Mouse (Mus musculus) liver, embryonic 12.5 days (tissue): ENCODE measurements around the gene Acsbg1. TPM values are rescaled to one million over a fixed set of nuclear protein-coding genes. Genes with fewer than 3 reads are reported as not detected.

Experiments
- ATAC-seq: fragments of 200-750 bp; cut with Nextera tagmentation; 2 replicates; pipeline ENCODE4 v1.8.0; 2017; ENCODE audit warnings: moderate number of reproducible peaks, mild to moderate bottlenecking, moderate library complexity
- H3K27ac ChIP-seq: fragments of 300-500 bp; sonication (generic); 2 replicates; pipeline ENCODE4 v1.5.1; 2016; ENCODE audit warnings: mild to moderate bottlenecking
- H3K27me3 ChIP-seq: fragments of 300-500 bp; sonication (generic); replicated peaks from 2 replicates; pipeline ENCODE4 v1.6.1; 2016; ENCODE audit warnings: mild to moderate bottlenecking, moderate library complexity
- H3K36me3 ChIP-seq: fragments of 300-500 bp; sonication (generic); 2 replicates; pipeline ENCODE4 v1.6.1; 2016; ENCODE audit warnings: mild to moderate bottlenecking, moderate library complexity
- H3K4me1 ChIP-seq: fragments of 300-500 bp; sonication (generic); 2 replicates; pipeline ENCODE4 v1.6.1; 2016
- H3K4me2 ChIP-seq: fragments of 300-500 bp; sonication (generic); 2 replicates; pipeline ENCODE4 v1.6.1; 2016; ENCODE audit warnings: mild to moderate bottlenecking, moderate library complexity
- H3K4me3 ChIP-seq: fragments of 300-500 bp; sonication (generic); 2 replicates; pipeline ENCODE4 v1.5.1; 2016; ENCODE audit warnings: mild to moderate bottlenecking, moderate library complexity
- H3K9ac ChIP-seq: fragments of 300-500 bp; sonication (generic); 2 replicates; pipeline ENCODE4 v1.6.1; 2016; ENCODE audit warnings: mild to moderate bottlenecking, moderate library complexity
- H3K9me3 ChIP-seq: fragments of 300-500 bp; sonication (generic); replicated peaks from 2 replicates; pipeline ENCODE4 v1.6.1; 2016; ENCODE audit warnings: mild to moderate bottlenecking, moderate library complexity
- WGBS: fragments of 180-500 bp; shearing (Covaris S2); methylation state at CpG from one replicate; pipeline ENCODE4 v1.1.7; 2016; ENCODE audit not compliant: insufficient replicate concordance; 5-methylcytosine and 5-hydroxymethylcytosine counted together
- polyA plus RNA-seq: library from polyadenylated mRNA; unstranded; fragments of >200 nt; fragmentation: Nextera tagmentation; extraction: Ambion mirVana; gene quantifications from 2 replicates; pipeline ENCODE4 v1.2.1, GENCODE M21; 2016

The Acsbg1 gene
- 0.24 and 0.30 TPM in 2 replicates for polyA plus RNA-seq

- Histone ChIP-seq H3K4me1 (no peaks in the 10 kb centered on the region), H3K9ac (no peak within 1 kb of the TSS), H3K36me3 (no peaks in the 10 kb centered on the region), H3K9me3 (0 out of 2 replicates have a peak, but pooled peaks cover 3% of the 10 kb centered on the region), H3K4me3 (no peak within 1 kb of the TSS), H3K27ac (no peak within 1 kb of the TSS), H3K4me2 (no peak within 1 kb of the TSS), H3K27me3 (no peaks in the 10 kb centered on the region; the same call in 1 of the 2 replicates)
- 24% methylated on average over 10 of the region's 10 CpGs for WGBS
- ATAC-seq: no peak
These were observed at the start of gene Acsbg1 for GRCm38 (mm10) chr9:54661605-54662377. Gene Acsbg1, minus strand, starts transcription at chr9:54661870.

- Histone ChIP-seq H3K4me1 (peaks cover 61% of the 10 kb centered on the region), H3K36me3 (peaks cover 72% of the 10 kb centered on the region), H3K4me2 (no peak overlapping the region), H3K9ac (no peak overlapping the region), H3K9me3 (no peaks in the 10 kb centered on the region), H3K27me3 (no peaks in the 10 kb centered on the region), H3K27ac (no peak overlapping the region), H3K4me3 (no peak overlapping the region)
- 81% methylated on average over 5 of the region's 5 CpGs for WGBS
- no peak for ATAC-seq
These were observed 46.4 kb upstream of the Acsbg1 start for GRCm38 (mm10) chr9:54708085-54708484.

- Histone ChIP-seq H3K4me2 (no peak overlapping the region), H3K4me3 (no peak overlapping the region), H3K9ac (peak overlapping the region; percentile 10; the same call in 1 of the 2 replicates), H3K4me1 (peaks cover 67% of the 10 kb centered on the region), H3K36me3 (peaks cover 66% of the 10 kb centered on the region), H3K27ac (no peak overlapping the region), H3K9me3 (no peaks in the 10 kb centered on the region), H3K27me3 (no peaks in the 10 kb centered on the region)
- WGBS: 65% methylated on average over 8 of the region's 8 CpGs
- ATAC-seq: no peak
These were observed 45.8 kb upstream of the Acsbg1 start for GRCm38 (mm10) chr9:54707288-54707999.

DNA sequence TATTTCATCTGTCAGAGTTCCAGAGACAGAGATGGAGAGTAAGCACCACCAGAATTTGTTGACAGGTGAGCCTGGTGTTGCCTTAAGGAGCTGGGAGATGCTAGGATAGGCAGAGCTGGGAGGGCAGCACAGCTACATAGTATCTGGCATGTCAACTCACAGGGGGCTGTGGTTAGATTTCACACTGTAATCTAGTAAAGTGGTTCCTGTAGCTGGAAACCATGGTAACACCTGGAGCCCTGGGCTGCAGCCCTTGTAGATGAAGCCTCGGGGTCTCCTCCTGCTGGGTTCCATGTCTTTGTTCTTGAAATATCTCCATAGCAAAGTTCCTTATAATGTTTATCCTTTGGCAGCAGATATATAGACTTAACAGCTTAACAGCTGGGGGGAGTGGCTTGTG lies 43.9 kb upstream of the Acsbg1 start:
- Histone ChIP-seq H3K36me3 (peaks cover 47% of the 10 kb centered on the region), H3K9ac (no peak overlapping the region), H3K4me3 (no peak overlapping the region), H3K27me3 (peaks cover 7% of the 10 kb centered on the region), H3K9me3 (no peaks in the 10 kb centered on the region), H3K4me1 (peaks cover 86% of the 10 kb centered on the region), H3K4me2 (peak overlapping the region; percentile 92), H3K27ac (peak overlapping the region; percentile 97)
- 0 out of 2 replicates have a peak, but pooled peaks have one; percentile 8 for ATAC-seq
- 20% methylated on average over 1 of the region's 1 CpGs for WGBS

GRCm38 (mm10) chr9:54704361-54704760 lies 42.7 kb upstream of the Acsbg1 start:
- Histone ChIP-seq H3K4me1 (peaks cover 96% of the 10 kb centered on the region), H3K36me3 (peaks cover 35% of the 10 kb centered on the region), H3K4me3 (peak overlapping the region; percentile 39; the same call in 1 of the 2 replicates), H3K27me3 (peaks cover 19% of the 10 kb centered on the region), H3K4me2 (peak overlapping the region; percentile 92), H3K9me3 (no peaks in the 10 kb centered on the region), H3K27ac (peak overlapping the region; percentile 97), H3K9ac (peak overlapping the region; percentile 96; the same call in 1 of the 2 replicates)
- WGBS: 29% methylated on average over 5 of the region's 5 CpGs
- peak; percentile 81 for ATAC-seq

- no peak for ATAC-seq
- H3K9me3 ChIP-seq: no peaks in the 10 kb centered on the region
- peaks cover 95% of the 10 kb centered on the region for H3K4me1 ChIP-seq
- H3K4me3 ChIP-seq: peak overlapping the region; percentile 39
- peaks cover 20% of the 10 kb centered on the region for H3K27me3 ChIP-seq
- 75% methylated on average over 2 of the region's 2 CpGs for WGBS
- H3K36me3 ChIP-seq: peaks cover 17% of the 10 kb centered on the region
- H3K27ac ChIP-seq: peak overlapping the region; percentile 97
- peak overlapping the region; percentile 92 for H3K4me2 ChIP-seq
- H3K9ac ChIP-seq: peak overlapping the region; percentile 96
These were observed 40.9 kb upstream of the Acsbg1 start for GRCm38 (mm10) chr9:54702581-54702980.

- H3K27ac ChIP-seq: peak overlapping the region; percentile 97
- H3K4me2 ChIP-seq: peak overlapping the region; percentile 92
- no peaks in the 10 kb centered on the region for H3K36me3 ChIP-seq
- peaks cover 95% of the 10 kb centered on the region for H3K4me1 ChIP-seq
- 69% methylated on average over 7 of the region's 7 CpGs for WGBS
- H3K9ac ChIP-seq: peak overlapping the region; percentile 96
- ATAC-seq: no peak
- H3K27me3 ChIP-seq: peaks cover 24% of the 10 kb centered on the region
- peak overlapping the region; percentile 80 for H3K4me3 ChIP-seq
- H3K9me3 ChIP-seq: no peaks in the 10 kb centered on the region
These were observed 39.1 kb upstream of the Acsbg1 start for GRCm38 (mm10) chr9:54700746-54701145.

- WGBS: 22% methylated on average over 9 of the region's 9 CpGs
- Histone ChIP-seq H3K4me1 (peaks cover 91% of the 10 kb centered on the region), H3K9ac (peak overlapping the region; percentile 96), H3K27ac (peak overlapping the region; percentile 97), H3K4me3 (peak overlapping the region; percentile 80), H3K27me3 (peaks cover 28% of the 10 kb centered on the region), H3K4me2 (peak overlapping the region; percentile 92), H3K36me3 (no peaks in the 10 kb centered on the region), H3K9me3 (no peaks in the 10 kb centered on the region)
- no peak for ATAC-seq
These were observed 38.5 kb upstream of the Acsbg1 start for GRCm38 (mm10) chr9:54700174-54700475.

GRCm38 (mm10) chr9:54699345-54700173 lies 37.9 kb upstream of the Acsbg1 start:
- peaks cover 86% of the 10 kb centered on the region for H3K4me1 ChIP-seq
- WGBS: 1% methylated on average over 83 of the region's 92 CpGs
- H3K27me3 ChIP-seq: peaks cover 33% of the 10 kb centered on the region
- peak overlapping the region; percentile 80 for H3K4me3 ChIP-seq
- peak overlapping the region; percentile 97 for H3K27ac ChIP-seq
- peak overlapping the region; percentile 96 for H3K9ac ChIP-seq
- H3K36me3 ChIP-seq: no peaks in the 10 kb centered on the region
- peak overlapping the region; percentile 92 for H3K4me2 ChIP-seq
- ATAC-seq: peak; percentile 46
- H3K9me3 ChIP-seq: no peaks in the 10 kb centered on the region

DNA sequence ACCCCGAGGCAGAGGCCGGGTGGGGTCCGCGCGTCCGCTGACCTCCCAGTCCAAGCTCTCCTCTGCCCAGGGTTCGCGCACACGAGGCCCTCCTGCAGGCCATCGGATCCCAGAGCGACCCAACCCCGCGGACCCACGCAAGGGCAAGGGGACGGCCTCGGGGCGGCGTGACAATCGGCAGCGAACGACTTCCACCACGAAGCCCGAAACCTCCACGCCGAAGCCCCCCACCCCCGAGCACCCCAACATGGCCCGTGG lies 37.3 kb upstream of the Acsbg1 start:
- 8% methylated on average over 27 of the region's 27 CpGs for WGBS
- H3K27ac ChIP-seq: peak overlapping the region; percentile 97
- peaks cover 37% of the 10 kb centered on the region for H3K27me3 ChIP-seq
- ATAC-seq: peak; percentile 35
- peaks cover 80% of the 10 kb centered on the region for H3K4me1 ChIP-seq
- no peaks in the 10 kb centered on the region for H3K9me3 ChIP-seq
- H3K36me3 ChIP-seq: no peaks in the 10 kb centered on the region
- H3K4me2 ChIP-seq: peak overlapping the region; percentile 92
- peak overlapping the region; percentile 80 for H3K4me3 ChIP-seq
- H3K9ac ChIP-seq: peak overlapping the region; percentile 96

- H3K4me1 ChIP-seq: peaks cover 75% of the 10 kb centered on the region
- peaks cover 42% of the 10 kb centered on the region for H3K27me3 ChIP-seq
- peak within 1 kb of the TSS; percentile 97 for H3K27ac ChIP-seq
- no peaks in the 10 kb centered on the region for H3K36me3 ChIP-seq
- no peaks in the 10 kb centered on the region for H3K9me3 ChIP-seq
- H3K9ac ChIP-seq: peak within 1 kb of the TSS; percentile 96
- 28% methylated on average over 17 of the region's 17 CpGs for WGBS
- ATAC-seq: peak; percentile 92
- peak within 1 kb of the TSS; percentile 92 for H3K4me2 ChIP-seq
- H3K4me3 ChIP-seq: peak within 1 kb of the TSS; percentile 80
These were observed 36.8 kb upstream of the Acsbg1 start, which contains the start of gene Dnaja4 for GRCm38 (mm10) chr9:54698318-54699086. Gene Dnaja4, plus strand, starts transcription at chr9:54698873.
